Mouse (Mus musculus): Measurements from ENCODE around the gene Angptl7.

DNA sequence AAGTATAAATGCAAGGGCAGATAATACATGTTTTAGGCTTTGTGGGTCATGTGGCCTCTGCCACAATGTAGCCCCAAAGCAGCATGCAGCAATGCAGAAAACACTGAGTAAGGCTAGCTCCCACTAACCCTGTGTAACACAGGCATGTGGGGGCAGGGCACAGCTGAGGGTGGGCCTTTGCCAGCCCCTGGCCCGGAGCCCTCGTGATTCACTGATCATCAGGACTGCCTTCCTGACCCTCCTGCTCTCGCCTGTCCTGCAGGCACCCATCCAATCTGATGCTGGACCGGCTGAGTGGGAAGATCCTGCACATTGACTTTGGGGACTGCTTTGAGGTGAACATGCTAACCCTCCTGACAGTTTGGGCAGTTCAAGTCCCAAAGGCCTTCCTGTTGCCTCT is 48.8 kb upstream of the Angptl7 start:
- TF ChIP-seq EP300 (IDR thresholded peaks at IDR 0.05; ENCODE audit: insufficient read depth, low read depth, low read length) = no peak
- TF ChIP-seq POLR2A (IDR thresholded peaks at IDR 0.05; ENCODE audit: insufficient read depth, low read length) = no peak
- TF ChIP-seq CTCF (IDR thresholded peaks at IDR 0.05; ENCODE audit: low read depth, low read length) = no peak

All from ES-Bruce4 (cell line).